In the genomic region with DNA sequence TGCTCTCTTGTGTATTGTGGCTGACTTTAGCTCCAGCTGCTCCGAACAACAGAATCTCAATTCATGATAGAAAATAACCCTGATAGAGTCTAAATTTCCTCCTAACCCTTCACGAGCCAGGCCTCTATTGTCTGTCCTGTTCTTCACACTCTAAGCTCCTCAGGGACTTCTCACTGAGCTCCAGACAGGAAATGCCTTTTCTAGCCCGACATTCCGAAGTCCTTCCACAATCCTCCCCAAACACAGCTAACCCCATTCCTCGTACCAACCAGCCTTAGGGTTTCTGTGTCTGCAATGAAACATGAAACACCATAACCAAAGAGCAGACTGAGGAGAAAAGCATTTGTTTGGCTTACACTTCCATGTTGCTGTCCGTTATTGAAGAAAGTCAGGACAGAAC, we compare ENCODE assay signal across 22 mouse cellular contexts. TPM values are rescaled to one million over a fixed set of nuclear protein-coding genes. Genes with fewer than 3 reads are reported as not detected.
DNase-seq lines count a peak whose midpoint lies in the region; ATAC-seq and TF ChIP-seq lines count a peak whose summit lies in the region.
"Had no signal": no experiment of that assay in that cellular context is flagged by ENCODE, and none has a peak within 500 bp of the region (broad histone marks: within the 10 kb centered on the region; RNA-seq: fewer than 3 reads in every experiment).

No protein-coding gene starts in this region.

- no peaks in the 10 kb centered on the region for H3K9me3 ChIP-seq in kidney, embryonic 15.5 days (replicated peaks)
- no peaks in the 10 kb centered on the region for H3K9me3 ChIP-seq in embryonic facial prominence, embryonic 14.5 days (ENCODE audit: control insufficient read depth, low read length)
- no peaks in the 10 kb centered on the region for H3K9me3 ChIP-seq in limb, embryonic 14.5 days (ENCODE audit: control insufficient read depth, low read length)
- H3K9me3 ChIP-seq: liver, embryonic 12.5 days; lung, embryonic 15.5 days; stomach, embryonic 15.5 days had no signal

- no peak overlapping the region for H3K4me2 ChIP-seq in kidney, embryonic 15.5 days
- no peak overlapping the region for H3K4me2 ChIP-seq in embryonic facial prominence, embryonic 14.5 days (ENCODE audit: low read depth, low read length)
- no peak overlapping the region for H3K4me2 ChIP-seq in limb, embryonic 14.5 days (replicated peaks; ENCODE audit: low read depth, low read length, severe bottlenecking)
- H3K4me2 ChIP-seq: liver, embryonic 12.5 days; lung, embryonic 15.5 days; stomach, embryonic 15.5 days had no signal

- no peak for ATAC-seq in kidney, embryonic 15.5 days (replicated peaks; ENCODE audit: low FRiP score)
- ATAC-seq in embryonic facial prominence, embryonic 14.5 days (ENCODE audit: low read depth): no peak
- ATAC-seq in limb, embryonic 14.5 days (ENCODE audit: low FRiP score, low read depth): no peak
- ATAC-seq: hindbrain, postnatal 0 days; midbrain, embryonic 16.5 days; Patski had no signal

- H3K27me3 ChIP-seq in kidney, embryonic 15.5 days: peaks cover 15% of the 10 kb centered on the region
- H3K27me3 ChIP-seq in embryonic facial prominence, embryonic 14.5 days (replicated peaks; ENCODE audit: control insufficient read depth, insufficient read depth, low read length): peaks cover 3% of the 10 kb centered on the region; the same call in 1 of the 2 replicates
- no peaks in the 10 kb centered on the region for H3K27me3 ChIP-seq in limb, embryonic 14.5 days (ENCODE audit: control insufficient read depth, insufficient read depth, low read length)
- H3K27me3 ChIP-seq: Patski had no signal

- peaks cover 26% of the 10 kb centered on the region for H3K4me1 ChIP-seq in kidney, embryonic 15.5 days
- peaks cover 5% of the 10 kb centered on the region; the same call in 1 of the 2 replicates for H3K4me1 ChIP-seq in brown adipose tissue, adult 24 weeks (ENCODE audit: control insufficient read depth, insufficient read depth, insufficient read length, low read length)
- H3K4me1 ChIP-seq in embryonic facial prominence, embryonic 14.5 days (ENCODE audit: control insufficient read depth, insufficient read depth, low read length): 0 out of 2 replicates have a peak, but pooled peaks cover 7% of the 10 kb centered on the region
- H3K4me1 ChIP-seq in limb, embryonic 14.5 days (ENCODE audit: control insufficient read depth, insufficient read depth, low read length): 0 out of 2 replicates have a peak, but pooled peaks cover 8% of the 10 kb centered on the region
- H3K4me1 ChIP-seq: lung, embryonic 15.5 days had no signal

- no peak overlapping the region for H3K4me3 ChIP-seq in kidney, embryonic 15.5 days (replicated peaks)
- no peak overlapping the region for H3K4me3 ChIP-seq in brown adipose tissue, adult 24 weeks (ENCODE audit: insufficient read depth, low read depth, low read length)
- H3K4me3 ChIP-seq in embryonic facial prominence, embryonic 14.5 days (ENCODE audit: low read depth, low read length): no peak overlapping the region
- no peak overlapping the region for H3K4me3 ChIP-seq in limb, embryonic 14.5 days (replicated peaks; ENCODE audit: low read length)
- H3K4me3 ChIP-seq: liver, embryonic 12.5 days; lung, embryonic 15.5 days; stomach, embryonic 15.5 days had no signal

- 55% methylated on average over 6 of the region's 6 CpGs for WGBS in kidney, embryonic 15.5 days
- 36% methylated on average over 6 of the region's 6 CpGs for WGBS in embryonic facial prominence, embryonic 14.5 days
- 56% methylated on average over 6 of the region's 6 CpGs for WGBS in limb, embryonic 14.5 days

- no peak for DNase-seq in kidney, postnatal 4 days
- DNase-seq in embryonic facial prominence, embryonic 14.5 days (ENCODE audit: low spot score): peak; percentile 52
- DNase-seq in limb, embryonic 14.5 days (ENCODE audit: low spot score): peak; percentile 18
- DNase-seq in c-Kit-positive CD71-positive TER-119-positive erythroid progenitor cells, embryonic 14.5 days (ENCODE audit: low spot score): no peak
- no peak for DNase-seq in frontal cortex, postnatal 10 days (ENCODE audit: low spot score in 2 of 2)
- DNase-seq: adrenal gland, postnatal 36 days; cerebellum, adult 9-11 months; embryo, embryonic 11 days; gastrocnemius, postnatal 25 days; heart, postnatal 36 days; kidney, postnatal 25 days; retina, postnatal 1 day; thymus, adult 2 months had no signal

- TF ChIP-seq POLR2A in limb, embryonic 14.5 days (IDR thresholded peaks at IDR 0.05; ENCODE audit: borderline replicate concordance, extremely low read depth, insufficient read depth, insufficient read length): no peak

- peaks cover 48% of the 10 kb centered on the region for H3K36me3 ChIP-seq in kidney, embryonic 15.5 days
- peaks cover 38% of the 10 kb centered on the region for H3K36me3 ChIP-seq in embryonic facial prominence, embryonic 14.5 days (ENCODE audit: control insufficient read depth, insufficient read depth, low read length)
- peaks cover 41% of the 10 kb centered on the region for H3K36me3 ChIP-seq in limb, embryonic 14.5 days (ENCODE audit: control insufficient read depth, insufficient read depth, low read length)

- H3K27ac ChIP-seq in kidney, embryonic 15.5 days: peak overlapping the region; percentile 46; the same call in 1 of the 2 replicates
- peak overlapping the region; percentile 16; the same call in 1 of the 2 replicates for H3K27ac ChIP-seq in brown adipose tissue, adult 24 weeks (replicated peaks; ENCODE audit: low read depth, low read length)
- H3K27ac ChIP-seq in embryonic facial prominence, embryonic 14.5 days (replicated peaks; ENCODE audit: low read depth, low read length): no peak overlapping the region
- H3K27ac ChIP-seq in limb, embryonic 14.5 days (replicated peaks; ENCODE audit: low read depth, low read length): no peak overlapping the region
- H3K27ac ChIP-seq: hindbrain, postnatal 0 days; liver, embryonic 12.5 days; lung, embryonic 15.5 days; stomach, embryonic 15.5 days had no signal

- H3K9ac ChIP-seq in kidney, embryonic 15.5 days: no peak overlapping the region
- no peak overlapping the region for H3K9ac ChIP-seq in embryonic facial prominence, embryonic 14.5 days (ENCODE audit: low read depth, low read length)
- H3K9ac ChIP-seq in limb, embryonic 14.5 days (ENCODE audit: low read depth, low read length, severe bottlenecking): no peak overlapping the region
- H3K9ac ChIP-seq: liver, embryonic 12.5 days; lung, embryonic 15.5 days; stomach, embryonic 15.5 days had no signal

RNA-seq across cellular contexts. Expression of a gene that starts 1.9 kb away (rescaled TPM):
- polyA plus RNA-seq in kidney, embryonic 15.5 days (2015; fragmentation: Nextera tagmentation; extraction: Ambion mirVana): 5.3 and 6.7 TPM in 2 replicates
- not detected in 2 replicates for polyA plus RNA-seq in brown adipose tissue, adult 24 weeks (2012; ENCODE audit: insufficient read depth, insufficient read length, missing spikeins)
- polyA plus RNA-seq in embryonic facial prominence, embryonic 14.5 days (2014; fragmentation: Nextera tagmentation; extraction: Ambion mirVana): 3.2 and 3.3 TPM in 2 replicates
- 5.9 and 8.3 TPM in 2 replicates for polyA plus RNA-seq in limb, embryonic 14.5 days (2012; rRNA removed)
- polyA plus RNA-seq in limb, embryonic 14.5 days (2014; fragmentation: Nextera tagmentation; extraction: Ambion mirVana): 3.1 TPM in 2 replicates

RNA-seq across cellular contexts. Expression of a gene that starts 5.0 kb away (rescaled TPM):
- 0.44 TPM in 1 of 2 replicates, not detected in the other for polyA plus RNA-seq in kidney, embryonic 15.5 days (2015; fragmentation: Nextera tagmentation; extraction: Ambion mirVana)
- not detected in 2 replicates for polyA plus RNA-seq in brown adipose tissue, adult 24 weeks (2012; ENCODE audit: insufficient read depth, insufficient read length, missing spikeins)
- polyA plus RNA-seq in embryonic facial prominence, embryonic 14.5 days (2014; fragmentation: Nextera tagmentation; extraction: Ambion mirVana): not detected in 2 replicates
- polyA plus RNA-seq in limb, embryonic 14.5 days (2012; rRNA removed): not detected in 2 replicates
- 0.17 TPM in 1 of 2 replicates, not detected in the other for polyA plus RNA-seq in limb, embryonic 14.5 days (2014; fragmentation: Nextera tagmentation; extraction: Ambion mirVana)
- polyA plus RNA-seq: spleen, adult 2 months; thymus, adult 2 months had no signal

RNA-seq across cellular contexts. Expression of a gene that starts 17.8 kb away (rescaled TPM):
- polyA plus RNA-seq in kidney, embryonic 15.5 days (2015; fragmentation: Nextera tagmentation; extraction: Ambion mirVana): 95.1 and 95.5 TPM in 2 replicates
- 25.5 and 45.2 TPM in 2 replicates for polyA plus RNA-seq in brown adipose tissue, adult 24 weeks (2012; ENCODE audit: insufficient read depth, insufficient read length, missing spikeins)
- polyA plus RNA-seq in embryonic facial prominence, embryonic 14.5 days (2014; fragmentation: Nextera tagmentation; extraction: Ambion mirVana): 59.7 and 62.9 TPM in 2 replicates
- 62.5 and 68.4 TPM in 2 replicates for polyA plus RNA-seq in limb, embryonic 14.5 days (2012; rRNA removed)
- polyA plus RNA-seq in limb, embryonic 14.5 days (2014; fragmentation: Nextera tagmentation; extraction: Ambion mirVana): 58.0 and 60.6 TPM in 2 replicates

RNA-seq across cellular contexts. Expression of a gene that starts 49.6 kb away (rescaled TPM):
- polyA plus RNA-seq in kidney, embryonic 15.5 days (2015; fragmentation: Nextera tagmentation; extraction: Ambion mirVana): 92.9 and 102 TPM in 2 replicates
- 48.4 and 63.5 TPM in 2 replicates for polyA plus RNA-seq in brown adipose tissue, adult 24 weeks (2012; ENCODE audit: insufficient read depth, insufficient read length, missing spikeins)
- 49.0 and 50.4 TPM in 2 replicates for polyA plus RNA-seq in embryonic facial prominence, embryonic 14.5 days (2014; fragmentation: Nextera tagmentation; extraction: Ambion mirVana)
- polyA plus RNA-seq in limb, embryonic 14.5 days (2012; rRNA removed): 51.5 and 59.9 TPM in 2 replicates
- 51.7 and 54.3 TPM in 2 replicates for polyA plus RNA-seq in limb, embryonic 14.5 days (2014; fragmentation: Nextera tagmentation; extraction: Ambion mirVana)

RNA-seq across cellular contexts. Expression of a gene that starts 49.7 kb away (rescaled TPM):
- polyA plus RNA-seq in kidney, embryonic 15.5 days (2015; fragmentation: Nextera tagmentation; extraction: Ambion mirVana): not detected in 2 replicates
- 7.4 and 17.2 TPM in 2 replicates for polyA plus RNA-seq in brown adipose tissue, adult 24 weeks (2012; ENCODE audit: insufficient read depth, insufficient read length, missing spikeins)
- polyA plus RNA-seq in embryonic facial prominence, embryonic 14.5 days (2014; fragmentation: Nextera tagmentation; extraction: Ambion mirVana): 0.29 and 0.88 TPM in 2 replicates
- polyA plus RNA-seq in limb, embryonic 14.5 days (2012; rRNA removed): 0.11 and 0.13 TPM in 2 replicates
- 0.14 and 0.32 TPM in 2 replicates for polyA plus RNA-seq in limb, embryonic 14.5 days (2014; fragmentation: Nextera tagmentation; extraction: Ambion mirVana)
- polyA plus RNA-seq: hindbrain, postnatal 0 days; midbrain, embryonic 16.5 days; Patski had no signal

Comparison
In these comparisons a context has a peak if more than half of its experiments do, and no peak if none do; other contexts are left out.
1. H3K27ac ChIP-seq: peak in kidney, embryonic 15.5 days (single experiment) and brown adipose tissue, adult 24 weeks (single experiment); none in embryonic facial prominence, embryonic 14.5 days (single experiment) and limb, embryonic 14.5 days (single experiment).
2. DNase-seq: peak in embryonic facial prominence, embryonic 14.5 days (single experiment) and limb, embryonic 14.5 days (single experiment); none in kidney, postnatal 4 days (0 of 2), c-Kit-positive CD71-positive TER-119-positive erythroid progenitor cells, embryonic 14.5 days (single experiment) and frontal cortex, postnatal 10 days (0 of 2).